Mouse (Mus musculus): ENCODE measurements at regions not wholly inside any gene's neighbourhood (a gene's known extent, or its start where the extent isn't known, plus 50 kb on each side); places are given as distances from the start of the nearest gene placed in this dataset.

GRCm38 (mm10) chr5:16681055-16681454, 110.6 kb upstream of the Gm28710 start:
- DNase-seq (ENCODE audit: low read depth, low spot score): no peak

GRCm38 (mm10) chr5:16684079-16684478, 107.5 kb upstream of the Gm28710 start:
- DNase-seq (ENCODE audit: low read depth, low spot score): no peak

- DNase-seq (ENCODE audit: low read depth, low spot score): no peak
Measured at GRCm38 (mm10) chr5:16699260-16699659, 92.3 kb upstream of the Gm28710 start.

- peak; percentile 3 for DNase-seq (ENCODE audit: low read depth, low spot score)
Measured at GRCm38 (mm10) chr5:16700546-16700945, 91.1 kb upstream of the Gm28710 start.

- DNase-seq (ENCODE audit: low read depth, low spot score): no peak
Measured at GRCm38 (mm10) chr5:16702675-16703074, 88.9 kb upstream of the Gm28710 start.

- DNase-seq (ENCODE audit: low read depth, low spot score): no peak
Measured at GRCm38 (mm10) chr5:16715863-16716262, 75.7 kb upstream of the Gm28710 start.

DNA sequence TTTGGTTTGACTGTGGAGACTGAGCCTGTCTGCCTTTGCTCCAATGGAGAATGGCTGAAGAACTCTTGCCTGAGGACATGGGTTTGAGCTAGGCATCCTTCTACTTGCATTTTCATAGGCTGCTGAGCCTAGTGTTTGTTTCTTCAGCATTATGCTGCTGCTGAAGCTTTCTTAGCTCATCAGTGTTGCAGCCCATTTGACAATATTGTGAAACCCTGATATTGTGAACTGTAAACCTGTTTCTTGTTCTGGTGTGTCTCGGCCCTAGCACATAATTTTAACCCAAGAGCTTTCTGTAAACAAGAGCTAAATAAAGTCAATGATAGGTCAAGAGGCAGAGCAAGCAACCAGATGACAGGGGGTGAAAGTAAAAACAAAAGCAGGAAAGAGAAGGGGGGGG, 75.2 kb upstream of the Gm28710 start:
- DNase-seq (ENCODE audit: low read depth, low spot score): no peak

DNA sequence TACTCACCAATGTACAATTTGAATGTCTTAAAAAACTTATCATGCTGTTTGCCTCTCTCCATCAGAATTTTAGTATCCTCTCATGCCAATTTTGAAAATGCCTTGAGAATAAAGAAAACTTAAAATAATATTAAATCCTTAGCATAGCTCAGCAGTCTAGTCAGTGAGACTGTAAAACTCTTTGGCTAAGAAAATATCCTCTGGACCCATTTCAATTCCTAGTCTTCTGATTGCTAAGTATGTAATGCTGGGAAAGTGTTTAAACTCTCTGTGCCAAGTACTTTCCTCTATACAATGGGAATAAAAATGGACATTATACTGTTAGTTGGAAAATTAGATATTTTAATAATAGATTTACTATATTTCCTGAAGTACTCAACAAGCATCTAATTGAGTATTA, 66.8 kb upstream of the Gm28710 start:
- DNase-seq (ENCODE audit: low read depth, low spot score): no peak

Data from c-Kit-negative CD71-positive TER-119-positive erythroid progenitor cells, embryonic 14.5 days (primary cell).